Mouse (Mus musculus) lung, postnatal 0 days (tissue): ENCODE results near the gene Fance.

Experiments used
- CTCF ChIP-seq: IDR thresholded peaks from 2 replicates; pipeline ENCODE4 v1.5.1; 2016; ENCODE audit warnings: antibody characterized with exemption, mild to moderate bottlenecking
- EP300 ChIP-seq: IDR thresholded peaks from 2 replicates; pipeline ENCODE4 v1.6.1; 2016; ENCODE audit warnings: antibody characterized with exemption, mild to moderate bottlenecking, control low read depth

- TF ChIP-seq EP300 = no peak
- TF ChIP-seq CTCF = no peak
These were observed 49.5 kb downstream of the Fance start for GRCm38 (mm10) chr17:28362653-28363292.
